Mouse (Mus musculus): ENCODE measurements around the gene Phf8. TPM values are rescaled to one million over a fixed set of nuclear protein-coding genes. Genes with fewer than 3 reads are reported as not detected.
"Not testable (repeated sequence)": the region's sequence is repeated elsewhere in the genome, so short reads cannot be mapped to it uniquely, and the experiment has no call there.

Phf8 gene
- total RNA-seq (2014; rRNA removed) = 12.4 and 13.1 TPM in 2 replicates
- polyA plus RNA-seq (2015; fragmentation: Nextera tagmentation; extraction: Ambion mirVana) = 8.7 and 11.9 TPM in 2 replicates

GRCm38 (mm10) chrX:151520458-151521322 lies at the start of gene Phf8:
Gene Phf8 (plus strand): TSS chrX:151520672.
- H3K27me3 ChIP-seq (ENCODE audit: insufficient read depth, low read length) = no peaks in the 10 kb centered on the region
- DNase-seq (ENCODE audit: low spot score) (peak; percentile 96), ATAC-seq (peak; percentile 97)
- no peaks in the 10 kb centered on the region for H3K36me3 ChIP-seq (ENCODE audit: insufficient read depth, low read length)
- H3K27ac ChIP-seq = peak within 1 kb of the TSS; percentile 97
- H3K4me1 ChIP-seq (ENCODE audit: insufficient read depth, low read length) = no peaks in the 10 kb centered on the region
- peak; percentile 39; the same call in 1 of the 2 replicates for TF ChIP-seq CTCF (IDR thresholded peaks at IDR 0.05; ENCODE audit: low read depth)
- peak within 1 kb of the TSS; percentile 72 for H3K9ac ChIP-seq (replicated peaks; ENCODE audit: low read length)
- H3K9me3 ChIP-seq (ENCODE audit: low read length) = no peaks in the 10 kb centered on the region
- peak within 1 kb of the TSS; percentile 62 for H3K4me2 ChIP-seq (ENCODE audit: low read depth, low read length)
- peak within 1 kb of the TSS; percentile 53 for H3K4me3 ChIP-seq (ENCODE audit: low read length)
- 28% methylated on average over 61 of the region's 68 CpGs for WGBS

- ATAC-seq (no peak), DNase-seq (ENCODE audit: low spot score) (no peak)
- Histone ChIP-seq H3K9ac (replicated peaks; ENCODE audit: low read length) (no peak overlapping the region), H3K27ac (no peak overlapping the region), H3K9me3 (ENCODE audit: low read length) (no peaks in the 10 kb centered on the region), H3K4me3 (ENCODE audit: low read length) (no peak overlapping the region), H3K4me2 (ENCODE audit: low read depth, low read length) (no peak overlapping the region), H3K4me1 (ENCODE audit: insufficient read depth, low read length) (no peaks in the 10 kb centered on the region), H3K27me3 (ENCODE audit: insufficient read depth, low read length) (no peaks in the 10 kb centered on the region), H3K36me3 (ENCODE audit: insufficient read depth, low read length) (no peaks in the 10 kb centered on the region)
- WGBS = 88% methylated on average over 3 of the region's 3 CpGs
- no peak for TF ChIP-seq CTCF (IDR thresholded peaks at IDR 0.05; ENCODE audit: low read depth)
These were observed 32.3 kb upstream of the Phf8 start for GRCm38 (mm10) chrX:151488128-151488527.

- 93% methylated on average over 4 of the region's 4 CpGs for WGBS
- H3K4me2 ChIP-seq (ENCODE audit: low read depth, low read length); H3K27ac ChIP-seq; DNase-seq (ENCODE audit: low spot score); H3K9me3 ChIP-seq (ENCODE audit: low read length); H3K27me3 ChIP-seq (ENCODE audit: insufficient read depth, low read length); H3K4me1 ChIP-seq (ENCODE audit: insufficient read depth, low read length); ATAC-seq; H3K9ac ChIP-seq (replicated peaks; ENCODE audit: low read length); H3K36me3 ChIP-seq (ENCODE audit: insufficient read depth, low read length); H3K4me3 ChIP-seq (ENCODE audit: low read length): not testable (repeated sequence)
These were observed 27.2 kb upstream of the Phf8 start for GRCm38 (mm10) chrX:151493269-151493668.

GRCm38 (mm10) chrX:151496596-151496995 lies 23.9 kb upstream of the Phf8 start:
- WGBS = 88% methylated on average over 1 of the region's 1 CpGs

GRCm38 (mm10) chrX:151508536-151508935 lies 11.9 kb upstream of the Phf8 start:
- Histone ChIP-seq H3K4me1 (ENCODE audit: insufficient read depth, low read length) (no peaks in the 10 kb centered on the region), H3K27ac (no peak overlapping the region), H3K4me3 (ENCODE audit: low read length) (no peak overlapping the region), H3K9ac (replicated peaks; ENCODE audit: low read length) (no peak overlapping the region), H3K4me2 (ENCODE audit: low read depth, low read length) (no peak overlapping the region), H3K27me3 (ENCODE audit: insufficient read depth, low read length) (no peaks in the 10 kb centered on the region), H3K9me3 (ENCODE audit: low read length) (no peaks in the 10 kb centered on the region), H3K36me3 (ENCODE audit: insufficient read depth, low read length) (no peaks in the 10 kb centered on the region)
- TF ChIP-seq CTCF (IDR thresholded peaks at IDR 0.05; ENCODE audit: low read depth) = no peak
- no peak for ATAC-seq
- no peak for DNase-seq (ENCODE audit: low spot score)

More at GRCm38 (mm10) chrX:151496596-151496995, 23.9 kb upstream of the Phf8 start:
- DNase-seq (ENCODE audit: low spot score) = no peak
- no peak for TF ChIP-seq CTCF (IDR thresholded peaks at IDR 0.05; ENCODE audit: low read depth)
- Histone ChIP-seq H3K27me3 (ENCODE audit: insufficient read depth, low read length) (no peaks in the 10 kb centered on the region), H3K4me1 (ENCODE audit: insufficient read depth, low read length) (no peaks in the 10 kb centered on the region), H3K36me3 (ENCODE audit: insufficient read depth, low read length) (no peaks in the 10 kb centered on the region), H3K9me3 (ENCODE audit: low read length) (no peaks in the 10 kb centered on the region), H3K9ac (replicated peaks; ENCODE audit: low read length) (no peak overlapping the region), H3K27ac (no peak overlapping the region), H3K4me2 (ENCODE audit: low read depth, low read length) (no peak overlapping the region), H3K4me3 (ENCODE audit: low read length) (no peak overlapping the region)
- ATAC-seq = no peak

GRCm38 (mm10) chrX:151509906-151510305 lies 10.6 kb upstream of the Phf8 start:
- no peak for ATAC-seq
- no peak for TF ChIP-seq CTCF (IDR thresholded peaks at IDR 0.05; ENCODE audit: low read depth)
- Histone ChIP-seq H3K27me3 (ENCODE audit: insufficient read depth, low read length) (no peaks in the 10 kb centered on the region), H3K27ac (no peak overlapping the region), H3K4me2 (ENCODE audit: low read depth, low read length) (no peak overlapping the region), H3K4me3 (ENCODE audit: low read length) (no peak overlapping the region), H3K36me3 (ENCODE audit: insufficient read depth, low read length) (no peaks in the 10 kb centered on the region), H3K4me1 (ENCODE audit: insufficient read depth, low read length) (no peaks in the 10 kb centered on the region), H3K9ac (replicated peaks; ENCODE audit: low read length) (no peak overlapping the region), H3K9me3 (ENCODE audit: low read length) (no peaks in the 10 kb centered on the region)
- DNase-seq (ENCODE audit: low spot score) = no peak
- 89% methylated on average over 1 of the region's 1 CpGs for WGBS

GRCm38 (mm10) chrX:151513066-151513465 lies 7.4 kb upstream of the Phf8 start:
- DNase-seq (ENCODE audit: low spot score) (no peak), ATAC-seq (no peak)
- H3K27ac ChIP-seq = no peak overlapping the region
- H3K4me3 ChIP-seq (ENCODE audit: low read length) = no peak overlapping the region
- WGBS = 82% methylated on average over 3 of the region's 3 CpGs
- H3K4me1 ChIP-seq (ENCODE audit: insufficient read depth, low read length) = no peaks in the 10 kb centered on the region
- H3K9me3 ChIP-seq (ENCODE audit: low read length) = no peaks in the 10 kb centered on the region
- TF ChIP-seq CTCF (IDR thresholded peaks at IDR 0.05; ENCODE audit: low read depth) = no peak
- no peak overlapping the region for H3K9ac ChIP-seq (replicated peaks; ENCODE audit: low read length)
- no peaks in the 10 kb centered on the region for H3K36me3 ChIP-seq (ENCODE audit: insufficient read depth, low read length)
- no peak overlapping the region for H3K4me2 ChIP-seq (ENCODE audit: low read depth, low read length)
- H3K27me3 ChIP-seq (ENCODE audit: insufficient read depth, low read length) = no peaks in the 10 kb centered on the region
